Mouse (Mus musculus) B cell, adult 67 days (primary cell): ENCODE data around the gene Tlcd2. TPM values are rescaled to one million over a fixed set of nuclear protein-coding genes. Genes with fewer than 3 reads are reported as not detected.

ENCODE experiments used
- total RNA-seq, 2 experiments: library from RNA; stranded (reverse); gene quantifications; 4 replicates each; pipeline ENCODE4 v1.2.4; 2023

Gene Tlcd2
- 1 to 10 TPM; 1.4 to 2.5 TPM for total RNA-seq

DNA sequence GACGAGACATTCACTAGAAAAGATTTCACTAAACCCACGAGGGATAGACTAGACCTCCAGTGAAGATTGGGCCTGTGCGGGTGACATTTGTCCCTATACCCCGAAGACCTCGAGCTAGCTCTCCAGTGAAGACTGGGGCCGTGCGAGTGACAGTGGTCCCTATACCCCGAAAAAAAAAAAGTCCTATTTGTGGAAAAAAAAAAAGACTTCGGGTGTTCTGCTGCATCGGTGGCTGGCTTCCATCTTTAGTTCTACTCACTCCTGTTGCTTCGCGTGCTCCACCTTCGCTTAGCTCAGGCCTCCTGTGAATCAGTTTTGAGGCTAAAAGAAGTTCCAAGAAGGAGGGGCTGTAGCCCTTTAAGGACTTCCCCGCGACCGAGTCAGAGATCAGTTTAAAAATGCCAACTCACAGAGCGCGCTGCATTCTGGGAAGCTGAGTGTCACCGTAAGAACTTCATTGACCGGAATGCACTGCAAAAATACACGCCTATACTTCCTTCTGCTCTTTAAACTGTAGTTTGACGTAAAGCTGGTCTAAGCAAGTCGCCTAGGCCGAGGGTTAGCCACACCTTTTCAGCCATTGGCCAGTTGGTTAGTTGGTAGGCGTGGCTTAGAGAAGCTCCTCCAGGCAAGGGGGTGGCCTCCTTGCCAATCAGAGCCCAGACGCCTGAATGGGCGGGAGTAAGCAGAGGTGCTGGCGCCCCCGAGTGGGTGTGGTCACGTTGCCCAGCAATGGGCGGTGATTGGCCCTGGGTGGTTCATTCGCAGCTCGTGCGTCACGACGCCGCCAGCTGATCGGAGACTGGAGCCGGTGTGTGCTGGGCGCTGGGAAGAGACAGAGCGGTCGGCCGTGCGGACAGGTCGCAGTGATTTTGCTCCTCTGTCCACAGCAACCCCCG, at the start of gene Tlcd2:
Gene Tlcd2, plus strand, starts transcription at position 872 of the 899 bp plus-strand sequence.

GRCm38 (mm10) chr11:75422013-75422792, 39.3 kb upstream of the Tlcd2 start, which contains the start of gene Serpinf1:
Gene Serpinf1, minus strand, starts transcription at chr11:75422701.

DNA sequence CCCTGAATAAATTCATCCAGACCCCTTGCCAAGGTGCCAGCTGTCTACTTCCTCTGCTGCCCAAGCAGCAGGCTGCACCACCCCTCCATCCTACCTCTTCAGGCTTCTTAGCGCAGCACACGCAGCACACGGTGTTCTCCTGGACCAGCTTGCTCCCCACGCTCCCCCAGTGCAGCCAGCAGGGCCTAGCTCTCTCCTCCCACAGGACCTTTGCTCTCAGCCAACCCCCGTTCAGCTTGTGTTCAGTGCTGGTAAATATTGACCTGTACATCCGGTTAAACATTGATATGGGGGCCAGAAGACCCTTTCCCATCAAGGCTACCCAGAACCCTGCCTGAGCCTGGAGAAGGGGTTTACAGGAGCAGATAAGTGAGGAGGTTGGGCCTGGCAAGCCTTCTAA, 22.2 kb upstream of the Tlcd2 start, which contains the start of gene Serpinf2:
Gene Serpinf2, minus strand, starts transcription at position 229 of the 400 bp plus-strand sequence.

DNA sequence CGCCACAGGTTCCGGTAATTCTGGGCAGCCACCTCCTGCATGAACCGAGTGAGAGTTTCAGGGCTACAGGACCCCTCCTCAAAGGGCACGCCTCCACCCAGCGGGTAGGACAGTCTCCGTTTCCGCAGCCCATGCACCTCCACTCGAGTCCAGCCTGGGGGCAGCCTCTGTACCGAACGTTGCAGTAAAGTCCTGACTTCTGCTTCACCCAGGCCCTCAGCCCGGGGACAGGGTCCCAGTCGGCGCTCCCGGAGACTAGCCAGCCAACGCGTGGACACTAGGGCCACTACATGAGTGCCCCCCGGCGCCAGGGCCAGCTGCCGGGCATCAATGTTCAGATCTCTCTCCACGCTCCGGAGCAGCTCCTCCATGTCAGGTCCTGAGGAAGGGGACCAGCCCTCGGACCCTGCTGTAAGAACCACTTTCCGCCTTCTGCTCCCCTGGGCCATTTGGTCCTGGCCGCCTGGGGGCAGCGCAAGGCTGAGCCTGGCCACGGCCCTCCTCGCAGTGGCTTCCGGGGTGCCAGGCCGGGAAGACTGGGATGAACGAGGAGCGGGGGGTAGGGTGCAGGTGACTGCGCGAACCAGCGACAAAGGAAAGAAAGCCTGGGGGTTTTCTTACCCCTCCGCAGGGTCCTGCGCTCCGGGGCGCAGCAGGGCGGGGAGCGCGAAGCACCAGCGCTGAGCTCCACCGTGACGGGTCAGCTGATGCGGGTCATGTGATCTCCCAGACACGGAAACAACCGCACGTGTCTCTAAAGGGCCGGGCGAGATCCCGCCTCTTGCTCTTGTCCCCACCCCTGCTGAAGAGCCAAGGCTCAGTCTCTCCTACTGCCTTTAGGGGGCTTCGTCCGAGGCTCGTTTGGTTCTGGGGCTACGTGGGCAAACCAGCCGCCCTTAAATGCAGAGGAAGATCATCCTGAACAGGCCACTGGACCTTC, 7.3 kb upstream of the Tlcd2 start, which contains the start of gene Wdr81:
Gene Wdr81, minus strand, starts transcription at position 727 of the 940 bp plus-strand sequence.

DNA sequence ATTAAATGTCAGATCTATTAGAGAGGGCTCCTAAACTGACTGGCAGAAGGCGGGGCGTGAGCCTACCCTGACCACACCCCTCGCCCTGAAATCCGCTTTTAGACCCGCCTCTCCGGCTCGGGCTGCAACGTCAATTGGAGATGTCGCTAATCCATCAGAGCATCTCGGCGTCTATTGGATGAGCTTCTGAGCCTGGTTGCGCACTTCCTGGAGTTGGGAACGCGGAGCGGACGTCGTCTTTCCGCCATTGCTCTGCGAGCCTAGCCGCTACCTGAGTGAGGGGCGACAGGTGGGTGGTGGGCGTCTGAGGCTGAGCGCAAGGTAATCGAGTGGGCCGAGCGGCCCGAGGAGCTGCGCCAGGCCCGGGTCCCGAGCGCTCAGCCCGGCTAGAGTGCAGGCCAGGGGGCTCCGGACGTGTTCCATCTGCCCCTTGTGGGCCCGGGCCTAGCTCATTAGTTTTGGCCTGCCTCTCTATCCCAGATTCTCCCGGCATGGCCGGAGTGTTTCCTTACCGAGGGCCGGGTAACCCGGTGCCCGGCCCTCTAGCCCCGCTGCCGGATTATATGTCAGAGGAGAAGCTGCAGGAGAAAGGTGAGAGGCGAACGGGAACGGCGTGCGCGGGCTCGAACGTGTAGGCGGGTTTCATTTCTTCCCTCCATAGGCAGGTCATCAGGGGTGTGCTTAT, 25.2 kb downstream of the Tlcd2 start, which contains the start of gene Prpf8:
Gene Prpf8, plus strand, starts transcription at position 216 of the 685 bp plus-strand sequence.

DNA sequence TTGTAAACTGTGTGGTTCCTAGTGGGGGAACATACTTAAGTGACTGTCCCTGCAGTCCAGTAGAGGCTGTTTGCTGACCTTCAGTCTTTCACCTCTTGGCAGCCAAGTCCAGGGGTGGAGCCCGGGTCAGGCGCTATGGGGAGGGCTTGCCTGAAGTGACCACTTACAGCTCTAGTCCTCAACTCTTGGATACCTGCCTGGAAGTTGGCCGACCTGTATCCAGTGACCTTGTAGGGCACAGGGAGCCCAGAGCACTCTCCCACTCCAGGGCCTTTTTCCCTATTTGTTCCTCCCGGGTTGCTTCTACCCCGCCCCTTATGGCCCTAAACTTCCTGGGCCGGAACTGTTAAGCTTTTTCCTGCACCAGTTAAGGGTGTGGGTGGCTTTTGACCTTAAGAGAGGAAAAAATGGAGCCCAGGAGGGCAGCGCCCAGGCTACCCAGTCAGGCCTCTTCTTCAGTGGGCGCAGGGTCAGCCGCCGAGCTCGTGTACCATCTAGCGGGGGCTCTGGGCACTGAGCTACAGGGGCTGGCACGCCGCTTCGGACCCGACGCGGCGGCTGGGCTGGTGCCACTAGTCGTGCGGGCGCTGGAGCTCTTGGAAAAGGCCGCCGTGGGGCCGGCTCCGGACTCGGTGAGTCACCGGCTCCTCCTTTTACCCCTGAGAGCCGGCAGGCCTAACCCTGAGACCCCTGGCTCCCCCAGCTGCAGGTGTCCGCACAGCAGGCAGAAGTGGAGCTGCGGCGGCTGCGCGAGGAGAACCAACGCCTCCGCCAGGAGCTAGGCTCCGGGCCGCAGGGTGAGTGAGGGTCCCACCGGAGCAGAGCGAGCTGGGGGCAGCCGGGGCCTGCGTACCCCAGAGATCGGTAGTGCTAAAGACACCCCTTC, 48.5 kb downstream of the Tlcd2 start, which contains the start of gene Rilp:
Gene Rilp, plus strand, starts transcription at position 354 of the 886 bp plus-strand sequence.

DNA sequence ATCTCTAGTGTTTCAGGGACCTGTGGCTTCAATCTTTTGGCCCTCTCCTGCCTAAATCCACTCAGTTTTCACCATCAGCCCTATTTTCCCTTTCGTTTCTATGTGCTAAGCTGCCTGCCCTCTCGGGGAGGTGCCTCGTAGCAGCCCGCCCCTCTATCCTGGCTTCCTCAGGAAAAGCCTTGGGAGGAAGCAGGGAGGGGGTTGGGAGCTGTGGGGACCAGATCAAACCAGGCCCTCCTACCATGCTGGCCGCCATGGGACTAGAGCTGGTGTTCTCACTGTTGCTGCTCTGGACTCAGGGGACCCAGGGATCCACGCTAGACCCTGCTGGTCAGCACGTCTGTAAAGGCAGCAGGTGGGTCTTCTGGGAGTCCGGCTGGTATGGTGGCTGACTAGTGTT, 51.8 kb downstream of the Tlcd2 start, which contains the start of gene Scarf1:
Gene Scarf1, plus strand, starts transcription at position 205 of the 400 bp plus-strand sequence.

Other genes starting within 250 kb of the Tlcd2 start
- 100 to 1,000 TPM; 110 to 137 TPM for gene Rpa1, start 113.4 kb upstream of the Tlcd2 start, total RNA-seq
- 10 to 100 TPM; 14.3 to 15.5 TPM for gene Smyd4, start 113.3 kb upstream of the Tlcd2 start, total RNA-seq
- gene Serpinf1, start 39.0 kb upstream of the Tlcd2 start, total RNA-seq: 1 to 10 TPM in 1 of 2 experiments, not detected in 1; 2.0 TPM
- under 1 TPM; 0.32 to 0.42 TPM for gene Serpinf2, start 22.1 kb upstream of the Tlcd2 start, total RNA-seq
- 10 to 100 TPM; 47.1 to 49.0 TPM for gene Wdr81, start 7.0 kb upstream of the Tlcd2 start, total RNA-seq
- 100 to 1,000 TPM; 230 to 240 TPM for gene Prpf8, start 25.1 kb downstream of the Tlcd2 start, total RNA-seq
- gene Rilp, start 48.4 kb downstream of the Tlcd2 start, total RNA-seq: under 1 TPM in 1 of 2 experiments, not detected in 1; 0.92 TPM
- under 1 TPM in 1 of 2 experiments, not detected in 1; 0.20 TPM for gene Scarf1, start 51.8 kb downstream of the Tlcd2 start, total RNA-seq
- gene Slc43a2, start 70.0 kb downstream of the Tlcd2 start, total RNA-seq: 10 to 100 TPM; 54.3 to 67.9 TPM
- gene Pitpna, start 126.4 kb downstream of the Tlcd2 start, total RNA-seq: 100 to 1,000 TPM; 232 to 242 TPM
- 100 to 1,000 TPM; 128 to 132 TPM for gene Inpp5k, start 169.3 kb downstream of the Tlcd2 start, total RNA-seq
- gene Myo1c, start 188.8 kb downstream of the Tlcd2 start, total RNA-seq: 100 to 1,000 TPM; 459 to 494 TPM
- 10 to 100 TPM; 66.4 to 69.9 TPM for gene Crk, start 217.5 kb downstream of the Tlcd2 start, total RNA-seq